Mouse (Mus musculus) kidney, postnatal 0 days (tissue): ENCODE measurements around the gene Mptx2. TPM values are rescaled to one million over a fixed set of nuclear protein-coding genes. Genes with fewer than 3 reads are reported as not detected.
"Not testable (repeated sequence)": the region's sequence is repeated elsewhere in the genome, so short reads cannot be mapped to it uniquely, and the experiment has no call there.

ENCODE experiments used
- ATAC-seq: fragments of 200-750 bp; cut with Nextera tagmentation; replicated peaks from 2 replicates; pipeline ENCODE4 v1.8.0; 2017; ENCODE audit warnings: low read depth, moderate number of reproducible peaks, moderate TSS enrichment, moderate library complexity; ENCODE audit not compliant: low FRiP score
- DNase-seq: peaks from one replicate; pipeline ENCODE4 v3.0.0-alpha.2; 2016; ENCODE audit warnings: low spot score
- H3K27ac ChIP-seq: fragments of 300-500 bp; sonication (generic); 2 replicates; pipeline ENCODE4 v1.5.1; 2014; ENCODE audit warnings: mild to moderate bottlenecking
- H3K27me3 ChIP-seq: fragments of 300-500 bp; sonication (generic); 2 replicates; pipeline ENCODE4 v1.6.1; 2014; ENCODE audit warnings: low read length, mixed read lengths; ENCODE audit not compliant: insufficient read depth
- H3K36me3 ChIP-seq: fragments of 300-500 bp; sonication (generic); 2 replicates; pipeline ENCODE4 v1.6.1; 2014; ENCODE audit warnings: low read length, mixed read lengths; ENCODE audit not compliant: insufficient read depth
- H3K4me1 ChIP-seq: fragments of 300-500 bp; sonication (generic); replicated peaks from 2 replicates; pipeline ENCODE4 v1.6.1; 2014; ENCODE audit warnings: antibody characterized with exemption, low read length, mixed read lengths; ENCODE audit not compliant: insufficient read depth
- H3K4me2 ChIP-seq: fragments of 300-500 bp; sonication (generic); 2 replicates; pipeline ENCODE4 v1.6.1; 2014; ENCODE audit warnings: mild to moderate bottlenecking, low read length, moderate library complexity, mixed read lengths
- H3K4me3 ChIP-seq: fragments of 300-500 bp; sonication (generic); replicated peaks from 2 replicates; pipeline ENCODE4 v1.5.1; 2014; ENCODE audit warnings: low read depth, low read length
- H3K9ac ChIP-seq: fragments of 300-500 bp; sonication (generic); 2 replicates; pipeline ENCODE4 v1.6.1; 2014; ENCODE audit warnings: low read depth, low read length
- H3K9me3 ChIP-seq: fragments of 300-500 bp; sonication (generic); replicated peaks from 2 replicates; pipeline ENCODE4 v1.6.1; 2016; ENCODE audit warnings: low read length, inconsistent platforms, mixed read lengths
- CTCF ChIP-seq: IDR thresholded peaks from 2 replicates; pipeline ENCODE4 v1.5.1; 2016; ENCODE audit warnings: antibody characterized with exemption, low read depth, mild to moderate bottlenecking, moderate library complexity
- WGBS: fragments of 180-500 bp; shearing (Covaris S2); extraction: QIAGEN DNeasy Blood & Tissue Kit; methylation state at CpG from one replicate; pipeline ENCODE4 v1.1.7; 2014; 5-methylcytosine and 5-hydroxymethylcytosine counted together
- polyA plus RNA-seq: library from polyadenylated mRNA; unstranded; fragments of >200 nt; fragmentation: Nextera tagmentation; extraction: Ambion mirVana; gene quantifications from 2 replicates; pipeline ENCODE4 v1.2.1, GENCODE M21; 2015

Gene Mptx2
- polyA plus RNA-seq, 1 experiment from 2014 or later = not detected

DNA sequence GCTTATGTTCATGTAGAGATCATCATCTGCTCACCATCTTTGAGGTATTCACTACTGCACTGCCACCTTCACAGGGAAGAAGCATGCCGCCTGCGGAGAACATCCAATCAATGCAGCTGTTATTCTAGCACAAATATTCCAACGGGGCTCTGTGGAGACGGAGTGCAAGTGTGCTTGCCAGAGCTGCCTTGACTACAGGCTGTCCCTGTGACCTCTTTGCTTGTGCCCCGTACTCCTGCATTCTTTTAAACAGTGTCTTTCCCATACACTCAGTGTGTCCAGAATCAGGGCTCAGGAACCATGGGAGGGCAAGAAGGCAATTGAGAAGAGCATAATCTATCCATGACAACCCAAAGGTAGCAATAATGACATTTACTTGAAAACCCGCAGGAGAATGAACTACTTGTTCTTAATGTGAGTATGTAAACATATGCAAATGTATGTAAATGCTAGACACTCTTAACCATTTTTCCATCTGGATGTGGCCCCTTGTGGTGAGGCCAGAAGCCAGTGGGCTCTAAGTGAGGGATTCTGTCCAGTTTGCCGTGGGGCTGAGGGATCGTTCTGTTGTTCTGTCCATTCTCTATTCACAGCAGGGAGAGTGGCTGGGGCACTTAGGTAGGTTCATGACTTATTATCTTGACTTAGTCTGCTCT lies 44.1 kb upstream of the Mptx2 start:
- 76% methylated on average over 8 of the region's 8 CpGs for WGBS
- TF ChIP-seq CTCF = no peak

GRCm38 (mm10) chr1:173317925-173318477 lies 40.4 kb upstream of the Mptx2 start:
- no peak for TF ChIP-seq CTCF
- Histone ChIP-seq H3K27ac (no peak overlapping the region), H3K4me1 (no peaks in the 10 kb centered on the region), H3K27me3 (no peaks in the 10 kb centered on the region), H3K4me3 (no peak overlapping the region), H3K9ac (no peak overlapping the region), H3K9me3 (no peaks in the 10 kb centered on the region), H3K36me3 (no peaks in the 10 kb centered on the region), H3K4me2 (no peak overlapping the region)
- 90% methylated on average over 2 of the region's 2 CpGs for WGBS
- no peak for DNase-seq
- ATAC-seq = no peak

More for the DNA sequence above, 44.1 kb upstream of the Mptx2 start:
- H3K4me3 ChIP-seq = no peak overlapping the region
- H3K9me3 ChIP-seq = no peaks in the 10 kb centered on the region
- H3K27ac ChIP-seq = no peak overlapping the region
- H3K4me2 ChIP-seq = no peak overlapping the region
- H3K9ac ChIP-seq = no peak overlapping the region
- DNase-seq (no peak), ATAC-seq (no peak)
- H3K4me1 ChIP-seq = no peaks in the 10 kb centered on the region
- no peaks in the 10 kb centered on the region for H3K27me3 ChIP-seq
- H3K36me3 ChIP-seq = no peaks in the 10 kb centered on the region

DNA sequence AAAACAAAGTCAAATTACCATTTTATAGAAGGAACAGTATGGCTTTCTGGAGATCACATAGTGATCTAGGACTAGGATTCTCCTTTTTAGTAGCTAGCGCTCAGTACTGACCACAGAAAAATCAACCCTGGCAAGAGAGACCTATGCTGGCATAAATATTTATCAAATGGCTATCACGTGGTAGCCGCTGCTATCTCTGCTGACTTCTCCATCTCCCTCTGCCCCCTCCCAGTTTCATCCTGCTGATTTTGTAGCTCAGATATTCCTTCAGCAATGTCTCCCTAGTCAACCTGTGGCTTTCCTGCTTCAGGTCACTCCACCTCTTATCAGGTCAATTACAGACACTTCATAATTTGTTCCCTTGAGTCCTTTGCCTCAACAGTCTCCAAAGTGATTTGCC lies 38.1 kb upstream of the Mptx2 start:
- Histone ChIP-seq H3K4me2 (no peak overlapping the region), H3K27me3 (no peaks in the 10 kb centered on the region), H3K4me1 (no peaks in the 10 kb centered on the region), H3K4me3 (no peak overlapping the region), H3K9ac (no peak overlapping the region), H3K9me3 (no peaks in the 10 kb centered on the region), H3K36me3 (no peaks in the 10 kb centered on the region), H3K27ac (no peak overlapping the region)
- DNase-seq = no peak
- no peak for TF ChIP-seq CTCF
- ATAC-seq = no peak
- 83% methylated on average over 3 of the region's 3 CpGs for WGBS

DNA sequence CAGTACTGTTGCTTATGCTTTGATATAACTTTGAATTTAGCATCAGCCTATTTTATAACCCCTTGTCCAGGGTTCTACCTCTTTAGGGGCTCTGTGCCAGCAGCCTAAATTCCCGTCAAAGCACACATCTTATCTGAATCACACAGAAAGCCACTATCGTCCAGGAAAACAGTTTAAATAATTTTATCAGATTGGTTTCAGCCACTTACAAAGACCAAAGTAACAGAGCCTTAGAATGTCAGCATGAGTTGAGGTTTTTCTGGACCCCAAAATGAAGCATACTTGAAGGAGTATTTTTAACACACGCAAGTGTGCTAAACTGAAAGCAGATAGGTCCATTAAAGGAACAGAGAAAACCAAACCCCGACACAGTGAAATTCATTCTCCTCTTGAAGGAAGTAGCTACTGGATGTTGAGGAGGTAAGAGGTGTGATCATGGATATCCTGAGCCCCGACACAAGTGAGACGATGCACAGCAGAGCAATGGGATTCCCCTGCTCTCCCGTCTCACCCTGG lies 36.0 kb upstream of the Mptx2 start:
- not testable (repeated sequence) for H3K27me3 ChIP-seq

DNA sequence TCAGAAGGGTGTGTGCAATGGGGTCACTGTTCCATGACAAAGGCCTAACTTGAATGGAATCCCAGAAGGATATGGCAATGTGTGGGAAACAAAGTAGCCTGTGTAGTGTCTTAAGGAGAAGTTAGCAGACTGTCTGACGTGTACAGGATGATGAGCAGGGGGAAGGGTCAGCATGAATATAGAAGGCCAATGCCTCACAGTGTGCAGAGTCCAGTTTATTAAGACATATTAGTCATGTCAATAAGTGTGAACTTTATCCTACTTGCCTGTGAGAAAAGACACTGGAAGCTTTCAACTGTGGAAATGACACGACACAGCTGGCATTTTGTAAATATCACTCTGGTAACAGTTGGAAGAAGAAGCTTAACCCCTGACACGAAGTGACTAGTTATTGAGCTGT lies 25.2 kb upstream of the Mptx2 start:
- WGBS = 34% methylated on average over 3 of the region's 3 CpGs
- H3K27ac ChIP-seq, H3K27me3 ChIP-seq, H3K9ac ChIP-seq, H3K36me3 ChIP-seq, DNase-seq, ATAC-seq, H3K4me2 ChIP-seq, H3K4me1 ChIP-seq, H3K4me3 ChIP-seq, H3K9me3 ChIP-seq: not testable (repeated sequence)

More for the DNA sequence above, 36.0 kb upstream of the Mptx2 start:
- H3K27ac ChIP-seq, H3K4me2 ChIP-seq, DNase-seq, H3K4me3 ChIP-seq, H3K4me1 ChIP-seq, ATAC-seq, H3K9me3 ChIP-seq, H3K36me3 ChIP-seq, H3K9ac ChIP-seq: not testable (repeated sequence)
- WGBS = 78% methylated on average over 7 of the region's 7 CpGs

DNA sequence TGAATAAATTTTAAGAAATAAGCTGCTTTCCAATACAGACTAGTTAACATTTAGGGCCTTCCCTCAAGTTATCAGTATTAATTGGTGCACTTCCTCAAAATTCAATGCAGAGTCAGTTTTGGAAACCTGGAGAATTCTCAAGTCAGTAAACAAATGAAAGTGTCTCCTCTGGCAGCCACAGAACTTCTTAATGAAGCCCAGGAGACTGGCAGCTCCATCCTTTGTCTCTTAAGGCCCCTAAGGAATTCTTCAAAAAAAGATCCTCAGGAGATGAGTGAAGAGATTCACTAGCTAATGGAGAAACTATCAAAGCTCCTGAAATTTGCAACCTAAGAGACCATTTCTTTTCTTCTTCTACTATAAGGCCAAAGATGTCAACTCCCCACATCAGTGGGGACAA lies 11.9 kb downstream of the Mptx2 start, which contains the start of gene Olfr418:
Gene Olfr418, plus strand, starts transcription at position 301 of the 400 bp plus-strand sequence.
- H3K9me3 ChIP-seq = no peaks in the 10 kb centered on the region
- H3K9ac ChIP-seq = no peak within 1 kb of the TSS
- H3K4me3 ChIP-seq = no peak within 1 kb of the TSS
- no peak for TF ChIP-seq CTCF
- ATAC-seq = no peak
- no peak for DNase-seq
- no peaks in the 10 kb centered on the region for H3K27me3 ChIP-seq
- H3K4me2 ChIP-seq = no peak within 1 kb of the TSS
- H3K36me3 ChIP-seq = no peaks in the 10 kb centered on the region
- H3K27ac ChIP-seq = no peak within 1 kb of the TSS
- no peaks in the 10 kb centered on the region for H3K4me1 ChIP-seq

- Histone ChIP-seq H3K9ac (no peak overlapping the region), H3K36me3 (no peaks in the 10 kb centered on the region), H3K4me2 (no peak overlapping the region), H3K9me3 (no peaks in the 10 kb centered on the region), H3K4me1 (no peaks in the 10 kb centered on the region), H3K4me3 (no peak overlapping the region), H3K27me3 (no peaks in the 10 kb centered on the region), H3K27ac (no peak overlapping the region)
- no peak for TF ChIP-seq CTCF
- 94% methylated on average over 3 of the region's 3 CpGs for WGBS
- DNase-seq = no peak
- ATAC-seq = no peak
Measured at GRCm38 (mm10) chr1:173249888-173250287, 27.7 kb downstream of the Mptx2 start.

GRCm38 (mm10) chr1:173237004-173237403 lies 40.6 kb downstream of the Mptx2 start:
- not testable (repeated sequence) for H3K36me3 ChIP-seq, H3K4me1 ChIP-seq, H3K4me2 ChIP-seq, H3K27me3 ChIP-seq, H3K9me3 ChIP-seq, H3K4me3 ChIP-seq, H3K9ac ChIP-seq, H3K27ac ChIP-seq, DNase-seq, ATAC-seq
- 75% methylated on average over 1 of the region's 1 CpGs for WGBS
